Mouse (Mus musculus) monocyte, adult 2 months (primary cell): ENCODE data around the gene Atad3a.
"Not testable (repeated sequence)": the region's sequence is repeated elsewhere in the genome, so short reads cannot be mapped to it uniquely, and the experiment has no call there.

ENCODE experiments used
- DNase-seq, 2 experiments: peaks; one replicate each; pipeline ENCODE4 v3.0.0; 2022; ENCODE audit warnings: low spot score in 2 of 2, low read depth in 1 of 2

Atad3a gene

GRCm38 (mm10) chr4:155775855-155776254, 15.0 kb upstream of the Atad3a start:
- DNase-seq, result no peak

GRCm38 (mm10) chr4:155774971-155775740, 14.3 kb upstream of the Atad3a start:
- DNase-seq, result no peak

- DNase-seq, result no peak
These were observed 13.4 kb upstream of the Atad3a start, which contains the start of gene Vwa1 for GRCm38 (mm10) chr4:155774280-155774754. Vwa1 (minus strand) TSS chr4:155774698.

- DNase-seq, result no peak
These were observed 12.6 kb upstream of the Atad3a start for GRCm38 (mm10) chr4:155773335-155774078.

GRCm38 (mm10) chr4:155772786-155773185, 11.9 kb upstream of the Atad3a start:
- DNase-seq, result no peak

- DNase-seq, result no peak
These were observed 10.8 kb upstream of the Atad3a start for GRCm38 (mm10) chr4:155771706-155772105.

GRCm38 (mm10) chr4:155770626-155771025, 9.7 kb upstream of the Atad3a start:
- no peak for DNase-seq

GRCm38 (mm10) chr4:155769880-155770512, 9.1 kb upstream of the Atad3a start:
- peak; percentile 63 to 81 for DNase-seq

GRCm38 (mm10) chr4:155769496-155769879, 8.6 kb upstream of the Atad3a start:
- no peak for DNase-seq

- no peak for DNase-seq
These were observed 1.5 kb upstream of the Atad3a start for GRCm38 (mm10) chr4:155762357-155762756.

GRCm38 (mm10) chr4:155761356-155762099, 635 bp upstream of the Atad3a start:
- no peak for DNase-seq

- no peak for DNase-seq
These were observed 856 bp downstream of the Atad3a start for GRCm38 (mm10) chr4:155759862-155760612.

GRCm38 (mm10) chr4:155757011-155757410, 3.9 kb downstream of the Atad3a start:
- no peak for DNase-seq

- DNase-seq, result no peak
These were observed 14.1 kb downstream of the Atad3a start for GRCm38 (mm10) chr4:155746575-155747490.

GRCm38 (mm10) chr4:155746036-155746548, 14.8 kb downstream of the Atad3a start:
- no peak for DNase-seq

- no peak for DNase-seq
These were observed 15.8 kb downstream of the Atad3a start for GRCm38 (mm10) chr4:155745136-155745535.

- no peak for DNase-seq
These were observed 16.4 kb downstream of the Atad3a start for GRCm38 (mm10) chr4:155744474-155744873.

- no peak for DNase-seq
These were observed 18.2 kb downstream of the Atad3a start for GRCm38 (mm10) chr4:155742684-155743083.

GRCm38 (mm10) chr4:155740681-155741080, 20.2 kb downstream of the Atad3a start:
- DNase-seq, result not testable (repeated sequence)
